ENCODE assay signal across 8 mouse cellular contexts in the genomic region with DNA sequence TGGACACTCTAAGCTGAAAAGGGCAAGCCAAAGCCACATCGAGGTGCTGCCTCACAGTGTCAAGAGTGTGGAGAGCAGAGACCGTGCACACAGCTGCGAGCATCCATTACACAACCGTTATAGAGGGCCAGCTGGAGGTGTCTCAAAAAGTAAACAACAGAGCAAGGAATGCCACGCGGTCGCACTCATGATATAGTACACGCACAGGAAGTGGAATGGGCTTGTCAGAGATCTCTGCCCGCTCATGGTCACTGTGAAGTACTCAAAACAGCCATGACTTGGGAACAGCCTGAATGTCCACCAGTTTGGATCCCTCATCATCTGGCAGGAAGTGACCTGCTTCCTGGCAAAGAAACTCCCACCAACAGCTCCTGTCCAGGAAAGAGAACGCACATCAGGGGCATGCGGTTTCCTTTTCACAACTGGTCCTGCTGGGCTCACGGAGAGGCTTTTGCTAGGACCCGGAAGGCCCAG.
A peak's percentile ranks its signal among the peaks of the same experiment; 100 is the strongest.
DNase-seq lines count a peak whose midpoint lies in the region; ATAC-seq lines count a peak whose summit lies in the region.

No protein-coding gene starts in this region.

- no peaks in the 10 kb centered on the region for H3K9me3 ChIP-seq in heart, embryonic 13.5 days
- H3K9me3 ChIP-seq in limb, embryonic 15.5 days, result no peaks in the 10 kb centered on the region

- peak overlapping the region; percentile 68 for H3K27ac ChIP-seq in heart, embryonic 13.5 days (replicated peaks)
- H3K27ac ChIP-seq in limb, embryonic 15.5 days, result no peak overlapping the region

- H3K9ac ChIP-seq in heart, embryonic 13.5 days, result no peak overlapping the region
- no peak overlapping the region for H3K9ac ChIP-seq in limb, embryonic 15.5 days

- no peaks in the 10 kb centered on the region for H3K36me3 ChIP-seq in heart, embryonic 13.5 days
- H3K36me3 ChIP-seq in limb, embryonic 15.5 days, result no peaks in the 10 kb centered on the region

- WGBS in heart, embryonic 13.5 days, result 52% methylated on average over 13 of the region's 13 CpGs
- 61% methylated on average over 13 of the region's 13 CpGs for whole genome bisulfite sequencing in limb, embryonic 15.5 days

- intact Hi-C loops in gastrocnemius, postnatal 14 days (cut with DNase I; ENCODE audit: low total_unique reads), result no loop called here
- intact Hi-C loops in gastrocnemius, postnatal 36 days (cut with DNase I), result no loop called here

- DNase-seq in gastrocnemius, postnatal 14 days, result peak; percentile 23
- DNase-seq in gastrocnemius, postnatal 36 days, result no peak
- no peak for DNase-seq in cerebellum, adult 11-12 months
- DNase-seq in ovary, postnatal 36 days (ENCODE audit: low spot score), result no peak
- DNase-seq in urinary bladder, postnatal 14 days (ENCODE audit: low spot score), result no peak

- H3K4me2 ChIP-seq in heart, embryonic 13.5 days, result no peak overlapping the region
- H3K4me2 ChIP-seq in limb, embryonic 15.5 days, result no peak overlapping the region

- H3K4me1 ChIP-seq in heart, embryonic 13.5 days, result peaks cover 19% of the 10 kb centered on the region
- no peaks in the 10 kb centered on the region for H3K4me1 ChIP-seq in limb, embryonic 15.5 days

- no peak overlapping the region for H3K4me3 ChIP-seq in heart, embryonic 13.5 days
- H3K4me3 ChIP-seq in limb, embryonic 15.5 days, result no peak overlapping the region

- ATAC-seq in heart, embryonic 13.5 days (ENCODE audit: extremely low read depth, insufficient number of reproducible peaks, low FRiP score, low TSS enrichment), result no peak
- peak; percentile 35; the same call in 1 of the 2 replicates for ATAC-seq in limb, embryonic 15.5 days (ENCODE audit: insufficient number of reproducible peaks, low FRiP score, low TSS enrichment, low read depth)
- peak; percentile 52; the same call in 1 of the 2 replicates for ATAC-seq in neutrophil, adult 5-6 weeks (ENCODE audit: extremely low read depth, insufficient number of reproducible peaks, low FRiP score, poor library complexity, severe bottlenecking)

- H3K27me3 ChIP-seq in heart, embryonic 13.5 days (replicated peaks), result no peaks in the 10 kb centered on the region
- H3K27me3 ChIP-seq in limb, embryonic 15.5 days, result no peaks in the 10 kb centered on the region
